Mouse (Mus musculus) liver, embryonic 11.5 days (tissue): ENCODE data around the gene Sertad3. TPM values are rescaled to one million over a fixed set of nuclear protein-coding genes. Genes with fewer than 3 reads are reported as not detected.
A peak's percentile ranks its signal among the peaks of the same experiment; 100 is the strongest.
"Not testable (repeated sequence)": the region's sequence is repeated elsewhere in the genome, so short reads cannot be mapped to it uniquely, and the experiment has no call there.

Source experiments
- ATAC-seq: fragments of 200-750 bp; cut with Nextera tagmentation; replicated peaks from 2 replicates; pipeline ENCODE4 v1.8.0; 2017; ENCODE audit warnings: moderate number of reproducible peaks, mild to moderate bottlenecking, moderate TSS enrichment, moderate library complexity; ENCODE audit not compliant: low FRiP score
- DNase-seq: peaks from one replicate; pipeline ENCODE4 v3.0.0-alpha.2; 2017; ENCODE audit warnings: low spot score
- H3K27ac ChIP-seq: fragments of 300-500 bp; sonication (generic); 2 replicates; pipeline ENCODE4 v1.5.1; 2014; ENCODE audit warnings: mild to moderate bottlenecking, low read depth, low read length, control low read depth
- H3K27me3 ChIP-seq: fragments of 300-500 bp; sonication (generic); replicated peaks from 2 replicates; pipeline ENCODE4 v1.6.1; 2014; ENCODE audit warnings: low read length, mixed read lengths; ENCODE audit not compliant: control insufficient read depth, insufficient read depth
- H3K36me3 ChIP-seq: fragments of 300-500 bp; sonication (generic); 2 replicates; pipeline ENCODE4 v1.6.1; 2014; ENCODE audit warnings: mild to moderate bottlenecking, low read length, moderate library complexity, mixed read lengths; ENCODE audit not compliant: control insufficient read depth, insufficient read depth
- H3K4me1 ChIP-seq: fragments of 300-500 bp; sonication (generic); replicated peaks from 2 replicates; pipeline ENCODE4 v1.6.1; 2014; ENCODE audit warnings: low read length, mixed read lengths; ENCODE audit not compliant: control insufficient read depth, insufficient read depth
- H3K4me2 ChIP-seq: fragments of 300-500 bp; sonication (generic); 2 replicates; pipeline ENCODE4 v1.6.1; 2014; ENCODE audit warnings: mild to moderate bottlenecking, control low read depth, moderate library complexity
- H3K4me3 ChIP-seq: fragments of 300-500 bp; sonication (generic); 2 replicates; pipeline ENCODE4 v1.5.1; 2014; ENCODE audit warnings: low read depth, low read length, control low read depth
- H3K9ac ChIP-seq: fragments of 300-500 bp; sonication (generic); 2 replicates; pipeline ENCODE4 v1.6.1; 2014; ENCODE audit warnings: low read depth, low read length, control low read depth
- H3K9me3 ChIP-seq: fragments of 300-500 bp; sonication (generic); 2 replicates; pipeline ENCODE4 v1.6.1; 2016; ENCODE audit warnings: low read length, inconsistent platforms, mixed read lengths; ENCODE audit not compliant: control insufficient read depth
- WGBS: fragments of 180-500 bp; shearing (Covaris S2); extraction: QIAGEN DNeasy Blood & Tissue Kit; methylation state at CpG from one replicate; pipeline ENCODE4 v1.1.7; 2014; 5-methylcytosine and 5-hydroxymethylcytosine counted together
- polyA plus RNA-seq: library from polyadenylated mRNA; unstranded; fragments of >200 nt; fragmentation: Nextera tagmentation; extraction: Ambion mirVana; gene quantifications from 2 replicates; pipeline ENCODE4 v1.2.1, GENCODE M21; 2014

Sertad3 gene
- polyA plus RNA-seq, 1 experiment from 2014 or later: 21.5 TPM

GRCm38 (mm10) chr7:27491856-27492255 is 18.3 kb downstream of the Sertad3 start:
- peak overlapping the region; percentile 68 for H3K9ac ChIP-seq
- peaks cover 37% of the 10 kb centered on the region for H3K4me1 ChIP-seq
- peak overlapping the region; percentile 96 for H3K27ac ChIP-seq
- 73% methylated on average over 7 of the region's 7 CpGs for WGBS
- no peaks in the 10 kb centered on the region for H3K9me3 ChIP-seq
- H3K27me3 ChIP-seq: no peaks in the 10 kb centered on the region
- peaks cover 8% of the 10 kb centered on the region; the same call in 1 of the 2 replicates for H3K36me3 ChIP-seq
- DNase-seq (no peak), ATAC-seq (no peak)
- 0 out of 2 replicates have a peak overlapping the region, but pooled peaks have one; percentile 53 for H3K4me3 ChIP-seq
- peak overlapping the region; percentile 78 for H3K4me2 ChIP-seq

GRCm38 (mm10) chr7:27493022-27493421 is 19.5 kb downstream of the Sertad3 start:
- WGBS: 56% methylated on average over 3 of the region's 3 CpGs
- Histone ChIP-seq H3K9me3 (no peaks in the 10 kb centered on the region), H3K27me3 (no peaks in the 10 kb centered on the region), H3K4me2 (no peak overlapping the region), H3K36me3 (peaks cover 8% of the 10 kb centered on the region; the same call in 1 of the 2 replicates), H3K27ac (no peak overlapping the region), H3K9ac (no peak overlapping the region), H3K4me3 (no peak overlapping the region), H3K4me1 (peaks cover 41% of the 10 kb centered on the region)
- ATAC-seq: no peak
- no peak for DNase-seq

GRCm38 (mm10) chr7:27493450-27493849 is 19.9 kb downstream of the Sertad3 start:
- peaks cover 8% of the 10 kb centered on the region; the same call in 1 of the 2 replicates for H3K36me3 ChIP-seq
- no peaks in the 10 kb centered on the region for H3K9me3 ChIP-seq
- ATAC-seq (no peak), DNase-seq (no peak)
- 86% methylated on average over 5 of the region's 5 CpGs for WGBS
- peaks cover 36% of the 10 kb centered on the region for H3K4me1 ChIP-seq
- no peak overlapping the region for H3K4me2 ChIP-seq
- no peak overlapping the region for H3K9ac ChIP-seq
- H3K27me3 ChIP-seq: no peaks in the 10 kb centered on the region
- no peak overlapping the region for H3K4me3 ChIP-seq
- no peak overlapping the region for H3K27ac ChIP-seq

GRCm38 (mm10) chr7:27494659-27495367 is 21.2 kb downstream of the Sertad3 start:
- H3K9me3 ChIP-seq, H3K27me3 ChIP-seq, H3K9ac ChIP-seq, ATAC-seq, H3K27ac ChIP-seq, H3K36me3 ChIP-seq, DNase-seq, H3K4me3 ChIP-seq, H3K4me2 ChIP-seq: not testable (repeated sequence)
- H3K4me1 ChIP-seq: peaks cover 24% of the 10 kb centered on the region
- WGBS: 82% methylated on average over 9 of the region's 9 CpGs

- DNase-seq (no peak), ATAC-seq (no peak)
- WGBS: 53% methylated on average over 3 of the region's 3 CpGs
- Histone ChIP-seq H3K9ac (no peak within 1 kb of the TSS), H3K9me3 (no peaks in the 10 kb centered on the region), H3K27me3 (no peaks in the 10 kb centered on the region), H3K4me1 (peaks cover 6% of the 10 kb centered on the region), H3K27ac (no peak within 1 kb of the TSS), H3K4me3 (no peak within 1 kb of the TSS), H3K36me3 (no peaks in the 10 kb centered on the region), H3K4me2 (no peak within 1 kb of the TSS)
Observed at GRCm38 (mm10) chr7:27499036-27499435, 25.5 kb downstream of the Sertad3 start, which contains the start of gene Prx. Prx (plus strand) TSS chr7:27499324.

GRCm38 (mm10) chr7:27501620-27502019 is 28.1 kb downstream of the Sertad3 start:
- Histone ChIP-seq H3K4me3 (no peak overlapping the region), H3K27ac (no peak overlapping the region), H3K36me3 (no peaks in the 10 kb centered on the region), H3K4me1 (peaks cover 6% of the 10 kb centered on the region), H3K27me3 (no peaks in the 10 kb centered on the region), H3K9ac (no peak overlapping the region), H3K4me2 (no peak overlapping the region), H3K9me3 (no peaks in the 10 kb centered on the region)
- no peak for ATAC-seq
- no peak for DNase-seq
- WGBS: 59% methylated on average over 4 of the region's 4 CpGs

GRCm38 (mm10) chr7:27506765-27507370 is 33.3 kb downstream of the Sertad3 start:
- ATAC-seq (no peak), DNase-seq (no peak)
- peaks cover 7% of the 10 kb centered on the region for H3K4me1 ChIP-seq
- H3K27ac ChIP-seq: peak overlapping the region; percentile 99
- no peaks in the 10 kb centered on the region for H3K27me3 ChIP-seq
- H3K4me3 ChIP-seq: peak overlapping the region; percentile 68
- no peaks in the 10 kb centered on the region for H3K36me3 ChIP-seq
- H3K9me3 ChIP-seq: no peaks in the 10 kb centered on the region
- H3K4me2 ChIP-seq: peak overlapping the region; percentile 80
- WGBS: 49% methylated on average over 9 of the region's 9 CpGs
- H3K9ac ChIP-seq: peak overlapping the region; percentile 54

GRCm38 (mm10) chr7:27507711-27508647 is 34.4 kb downstream of the Sertad3 start:
- Histone ChIP-seq H3K27me3 (no peaks in the 10 kb centered on the region), H3K27ac (peak overlapping the region; percentile 99), H3K9ac (peak overlapping the region; percentile 76), H3K4me1 (peaks cover 7% of the 10 kb centered on the region), H3K9me3 (no peaks in the 10 kb centered on the region), H3K4me3 (peak overlapping the region; percentile 68), H3K36me3 (no peaks in the 10 kb centered on the region), H3K4me2 (peak overlapping the region; percentile 80)
- WGBS: under 1% methylated on average over 54 of the region's 54 CpGs
- peak; percentile 93 for ATAC-seq
- DNase-seq: peak; percentile 100
